Mouse (Mus musculus) hindbrain, embryonic 11.5 days (tissue): ENCODE results near the gene 4930432M17Rik. TPM values are rescaled to one million over a fixed set of nuclear protein-coding genes. Genes with fewer than 3 reads are reported as not detected.

Experiments used
- ATAC-seq: fragments of 200-750 bp; cut with Nextera tagmentation; 2 replicates; pipeline ENCODE4 v1.8.0; 2017; ENCODE audit warnings: mild to moderate bottlenecking, moderate TSS enrichment, moderate library complexity; ENCODE audit not compliant: low FRiP score
- DNase-seq: peaks from one replicate; pipeline ENCODE4 v3.0.0-alpha.2; 2015; ENCODE audit warnings: low spot score
- H3K27ac ChIP-seq: fragments of 300-500 bp; sonication (generic); 2 replicates; pipeline ENCODE4 v1.5.1; 2014; ENCODE audit warnings: mild to moderate bottlenecking, low read depth, low read length
- H3K27me3 ChIP-seq: fragments of 300-500 bp; sonication (generic); 2 replicates; pipeline ENCODE4 v1.6.1; 2014; ENCODE audit warnings: mild to moderate bottlenecking, low read length, moderate library complexity, mixed read lengths; ENCODE audit not compliant: control insufficient read depth, insufficient read depth
- H3K36me3 ChIP-seq: fragments of 300-500 bp; sonication (generic); 2 replicates; pipeline ENCODE4 v1.6.1; 2014; ENCODE audit warnings: mild to moderate bottlenecking, low read length, moderate library complexity, mixed read lengths; ENCODE audit not compliant: control insufficient read depth, insufficient read depth
- H3K4me1 ChIP-seq: fragments of 300-500 bp; sonication (generic); replicated peaks from 2 replicates; pipeline ENCODE4 v1.6.1; 2014; ENCODE audit warnings: low read length, mixed read lengths; ENCODE audit not compliant: control insufficient read depth, insufficient read depth
- H3K4me2 ChIP-seq: fragments of 300-500 bp; sonication (generic); replicated peaks from 2 replicates; pipeline ENCODE4 v1.6.1; 2014; ENCODE audit warnings: mild to moderate bottlenecking, low read depth, low read length
- H3K4me3 ChIP-seq: fragments of 300-500 bp; sonication (generic); 2 replicates; pipeline ENCODE4 v1.5.1; 2014; ENCODE audit warnings: low read depth, low read length
- H3K9ac ChIP-seq: fragments of 300-500 bp; sonication (generic); 2 replicates; pipeline ENCODE4 v1.6.1; 2014; ENCODE audit warnings: low read depth, low read length
- H3K9me3 ChIP-seq: fragments of 300-500 bp; sonication (generic); 2 replicates; pipeline ENCODE4 v1.6.1; 2016; ENCODE audit warnings: low read length; ENCODE audit not compliant: control insufficient read depth
- WGBS: fragments of 180-500 bp; shearing (Covaris S2); extraction: QIAGEN DNeasy Blood & Tissue Kit; methylation state at CpG from one replicate; pipeline ENCODE4 v1.1.7; 2014; 5-methylcytosine and 5-hydroxymethylcytosine counted together
- polyA plus RNA-seq: library from polyadenylated mRNA; unstranded; fragments of >200 nt; fragmentation: Nextera tagmentation; extraction: Ambion mirVana; gene quantifications from 2 replicates; pipeline ENCODE4 v1.2.1, GENCODE M21; 2014

The 4930432M17Rik gene
- polyA plus RNA-seq, 1 experiment from 2014 or later: not detected

DNA sequence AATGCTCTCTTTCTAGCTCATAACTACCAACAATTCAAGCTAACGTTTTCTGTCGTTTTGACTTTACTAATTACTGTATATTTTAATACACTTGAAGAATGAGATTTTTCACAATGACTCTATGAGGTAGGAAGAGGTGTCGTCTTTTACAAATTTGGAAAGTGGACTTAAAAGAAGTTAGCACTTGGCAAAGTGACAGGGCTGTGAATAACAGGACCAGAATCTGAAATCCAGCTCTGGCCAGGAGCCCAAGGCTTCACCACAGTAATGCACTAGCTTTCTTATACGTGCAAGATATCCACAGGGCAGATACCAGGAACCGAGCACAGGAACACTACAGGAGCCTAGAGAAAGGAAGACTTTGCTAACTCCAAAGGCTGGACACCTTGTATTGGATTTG is 35.5 kb downstream of the 4930432M17Rik start:
- no peak for DNase-seq
- Histone ChIP-seq H3K27me3 (no peaks in the 10 kb centered on the region), H3K27ac (no peak overlapping the region), H3K4me2 (no peak overlapping the region), H3K4me1 (peaks cover 2% of the 10 kb centered on the region), H3K36me3 (no peaks in the 10 kb centered on the region), H3K9ac (no peak overlapping the region), H3K9me3 (no peaks in the 10 kb centered on the region), H3K4me3 (no peak overlapping the region)
- 86% methylated on average over 5 of the region's 5 CpGs for WGBS
- no peak for ATAC-seq

DNA sequence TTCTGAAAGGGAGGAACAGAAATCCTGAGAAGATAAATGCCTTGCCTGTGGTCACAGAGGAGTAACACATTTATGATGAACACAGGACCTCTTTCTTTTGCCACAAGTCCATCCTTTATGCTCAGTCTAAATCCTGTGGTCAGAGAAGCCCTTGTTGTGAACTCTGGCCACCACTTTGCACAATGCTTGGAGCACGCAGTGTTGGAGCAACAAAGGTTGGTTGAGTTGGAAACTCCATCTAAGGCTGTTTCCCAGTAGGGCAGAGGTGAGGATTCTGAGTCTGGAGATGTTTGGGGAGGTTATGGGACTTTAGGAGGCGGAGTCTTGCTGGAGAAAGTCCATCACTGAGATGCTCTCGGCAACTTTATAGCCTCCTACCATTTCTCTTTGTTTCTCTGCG is 36.5 kb downstream of the 4930432M17Rik start:
- Histone ChIP-seq H3K27ac (no peak overlapping the region), H3K36me3 (no peaks in the 10 kb centered on the region), H3K9me3 (no peaks in the 10 kb centered on the region)

DNA sequence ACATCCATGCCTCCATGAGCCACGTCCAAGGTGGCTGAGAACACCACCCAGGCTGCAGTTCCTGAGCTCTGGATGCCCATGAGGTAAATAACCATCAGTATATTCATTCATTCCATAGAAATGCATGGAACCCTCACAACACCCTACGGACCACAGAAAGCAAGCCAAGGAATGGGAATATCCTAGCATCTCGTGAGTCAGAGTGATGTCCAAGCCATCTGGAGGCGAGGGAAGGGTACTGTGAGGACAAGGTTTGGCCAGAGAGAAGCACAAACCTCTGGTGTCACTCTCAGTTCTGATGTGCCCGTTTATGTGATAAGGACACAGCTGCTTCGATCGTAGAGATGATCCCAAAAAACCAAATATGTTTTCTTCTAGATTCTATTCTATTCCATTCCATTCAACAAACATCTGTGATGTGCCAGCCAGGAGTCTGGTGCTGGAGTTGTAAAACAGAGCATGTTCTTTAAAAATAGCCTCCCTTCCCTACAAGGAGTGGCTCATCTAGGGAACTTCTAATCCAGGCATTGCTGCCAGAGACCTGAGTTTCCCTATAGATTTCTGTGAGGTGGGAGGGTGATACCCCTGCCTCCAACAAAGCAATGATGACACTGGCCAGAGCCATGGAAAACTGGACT is 40.5 kb downstream of the 4930432M17Rik start:
- Histone ChIP-seq H3K36me3 (no peaks in the 10 kb centered on the region), H3K27ac (no peak overlapping the region), H3K9ac (no peak overlapping the region), H3K4me1 (no peaks in the 10 kb centered on the region), H3K27me3 (no peaks in the 10 kb centered on the region), H3K4me2 (no peak overlapping the region), H3K9me3 (no peaks in the 10 kb centered on the region), H3K4me3 (no peak overlapping the region)
- WGBS: 90% methylated on average over 7 of the region's 7 CpGs
- ATAC-seq: no peak
- no peak for DNase-seq

More for the DNA sequence above, 36.5 kb downstream of the 4930432M17Rik start:
- Histone ChIP-seq H3K4me2 (no peak overlapping the region), H3K4me3 (no peak overlapping the region), H3K9ac (no peak overlapping the region), H3K4me1 (no peaks in the 10 kb centered on the region), H3K27me3 (no peaks in the 10 kb centered on the region)
- no peak for DNase-seq
- ATAC-seq: no peak
- 85% methylated on average over 4 of the region's 4 CpGs for WGBS

DNA sequence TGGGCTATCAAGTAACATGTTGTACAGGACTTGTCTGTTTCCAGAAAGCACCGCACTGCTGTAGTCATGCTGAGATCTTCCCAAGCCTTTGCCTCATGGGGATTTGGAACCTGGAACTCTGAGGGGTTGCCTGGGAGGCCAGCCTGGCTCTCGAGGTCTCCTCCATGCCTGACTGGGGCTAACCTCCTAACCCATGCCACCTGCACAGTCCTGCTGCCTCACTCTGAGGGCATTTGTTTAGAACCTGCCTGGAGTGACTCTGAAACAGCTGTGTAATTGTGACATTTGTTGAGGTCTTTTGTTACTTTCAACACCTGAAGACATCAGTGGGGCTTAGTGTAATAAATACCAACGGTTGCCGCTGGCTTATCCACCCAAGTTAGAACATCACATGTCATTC is 41.7 kb downstream of the 4930432M17Rik start:
- Histone ChIP-seq H3K36me3 (no peaks in the 10 kb centered on the region), H3K27ac (no peak overlapping the region), H3K9me3 (no peaks in the 10 kb centered on the region), H3K4me1 (no peaks in the 10 kb centered on the region), H3K9ac (no peak overlapping the region), H3K4me2 (no peak overlapping the region), H3K4me3 (no peak overlapping the region), H3K27me3 (no peaks in the 10 kb centered on the region)
- WGBS: 72% methylated on average over 4 of the region's 4 CpGs
- ATAC-seq (no peak), DNase-seq (no peak)

DNA sequence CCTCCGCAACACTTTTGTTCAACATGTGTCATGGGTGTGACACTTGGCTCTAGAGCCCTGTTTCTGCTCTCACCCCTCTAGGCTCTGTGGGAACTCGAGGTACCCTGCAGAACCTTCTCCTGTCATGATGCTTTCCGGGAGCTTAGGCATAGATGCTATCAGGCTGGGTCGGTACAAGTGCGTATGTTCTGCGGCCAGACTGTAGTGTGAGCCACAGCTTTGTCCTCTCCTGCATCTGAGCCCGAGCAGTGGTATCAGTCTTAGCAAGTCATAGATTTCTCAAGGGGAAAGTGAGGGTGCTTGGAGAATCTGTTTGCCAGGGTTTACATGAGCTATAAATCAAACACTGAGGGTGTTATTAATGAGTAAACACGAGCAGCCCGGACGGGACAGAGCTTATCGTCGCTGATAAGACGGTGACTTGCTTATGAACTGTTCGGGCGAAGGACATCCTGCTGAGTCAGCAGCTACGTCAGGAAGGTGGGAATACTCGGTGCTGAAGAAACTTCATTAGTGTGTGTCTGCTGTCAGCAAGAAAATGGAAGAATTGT is 42.7 kb downstream of the 4930432M17Rik start:
- no peak overlapping the region for H3K27ac ChIP-seq
- DNase-seq (no peak), ATAC-seq (no peak)
- H3K9ac ChIP-seq: no peak overlapping the region
- H3K9me3 ChIP-seq: no peaks in the 10 kb centered on the region
- no peak overlapping the region for H3K4me3 ChIP-seq
- no peaks in the 10 kb centered on the region for H3K36me3 ChIP-seq
- 81% methylated on average over 17 of the region's 17 CpGs for WGBS
- H3K27me3 ChIP-seq: no peaks in the 10 kb centered on the region
- no peaks in the 10 kb centered on the region for H3K4me1 ChIP-seq
- no peak overlapping the region for H3K4me2 ChIP-seq

DNA sequence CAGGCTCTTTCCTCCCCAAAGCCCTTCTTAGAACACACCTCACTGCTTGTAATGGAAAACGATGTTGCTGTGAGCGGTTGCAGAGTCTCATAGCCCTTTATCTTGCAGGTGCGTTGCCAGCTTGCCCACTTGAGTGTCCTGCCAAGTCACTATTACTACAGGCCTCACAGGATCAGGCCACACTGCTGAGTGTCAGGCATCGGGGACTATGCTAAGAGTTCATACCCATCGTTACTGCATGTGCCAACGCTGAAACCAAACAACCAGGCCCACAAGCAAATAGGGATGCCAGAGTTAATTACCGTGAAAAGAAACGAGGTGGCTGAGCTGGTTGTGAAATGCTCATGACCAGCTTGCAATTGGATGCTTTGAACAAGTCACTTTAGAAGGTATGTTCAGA is 43.3 kb downstream of the 4930432M17Rik start:
- no peaks in the 10 kb centered on the region for H3K27me3 ChIP-seq
- DNase-seq (no peak), ATAC-seq (no peak)
- H3K4me1 ChIP-seq: no peaks in the 10 kb centered on the region
- no peaks in the 10 kb centered on the region for H3K36me3 ChIP-seq
- no peak overlapping the region for H3K27ac ChIP-seq
- no peak overlapping the region for H3K9ac ChIP-seq
- WGBS: 82% methylated on average over 8 of the region's 8 CpGs
- H3K4me2 ChIP-seq: no peak overlapping the region
- no peak overlapping the region for H3K4me3 ChIP-seq
- H3K9me3 ChIP-seq: no peaks in the 10 kb centered on the region

DNA sequence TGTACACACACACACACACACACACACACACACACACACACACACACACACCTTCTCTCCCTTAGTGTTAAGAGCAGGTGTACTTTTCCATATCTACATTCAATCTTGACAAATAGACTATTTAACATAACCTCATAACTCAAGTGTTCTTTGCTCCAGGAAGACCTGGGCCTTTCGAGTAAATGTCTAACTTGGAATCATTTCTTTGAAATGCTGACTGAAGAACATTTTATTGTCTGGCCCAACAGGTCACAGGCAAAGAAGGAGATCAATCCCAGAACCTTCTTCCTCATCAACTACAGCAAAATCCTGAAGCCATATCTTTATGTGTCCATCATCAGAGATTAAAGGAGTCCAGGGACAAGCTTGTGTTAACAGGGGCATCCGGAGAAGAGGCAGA is 43.9 kb downstream of the 4930432M17Rik start:
- no peak overlapping the region for H3K27ac ChIP-seq
- H3K4me1 ChIP-seq: no peaks in the 10 kb centered on the region
- H3K9ac ChIP-seq: no peak overlapping the region
- no peaks in the 10 kb centered on the region for H3K27me3 ChIP-seq
- no peak overlapping the region for H3K4me2 ChIP-seq
- no peak for ATAC-seq
- 91% methylated on average over 2 of the region's 2 CpGs for WGBS
- H3K36me3 ChIP-seq: no peaks in the 10 kb centered on the region
- H3K4me3 ChIP-seq: no peak overlapping the region
- H3K9me3 ChIP-seq: no peaks in the 10 kb centered on the region
- DNase-seq: no peak

DNA sequence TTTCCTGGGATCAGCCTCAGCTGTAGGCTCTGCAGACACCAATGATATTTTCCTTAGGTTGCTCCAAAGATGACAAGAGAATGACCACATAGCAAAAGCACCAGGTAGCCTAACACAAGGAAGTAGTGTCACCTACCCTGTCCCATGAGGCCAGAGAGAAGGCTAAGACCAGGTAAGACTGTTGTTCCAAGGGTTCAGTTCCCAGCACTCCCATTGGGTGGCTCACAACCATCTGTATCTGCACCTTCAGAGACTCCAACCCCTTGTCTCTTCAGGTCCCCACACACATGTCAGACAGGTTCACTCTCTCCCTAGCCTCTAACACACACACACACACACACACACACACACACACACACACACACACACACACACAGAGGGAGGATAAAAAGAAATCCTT is 44.8 kb downstream of the 4930432M17Rik start:
- ATAC-seq (no peak), DNase-seq (no peak)
- Histone ChIP-seq H3K4me2 (no peak overlapping the region), H3K4me1 (no peaks in the 10 kb centered on the region), H3K9me3 (no peaks in the 10 kb centered on the region), H3K27me3 (no peaks in the 10 kb centered on the region), H3K4me3 (no peak overlapping the region), H3K9ac (no peak overlapping the region), H3K36me3 (no peaks in the 10 kb centered on the region), H3K27ac (no peak overlapping the region)

DNA sequence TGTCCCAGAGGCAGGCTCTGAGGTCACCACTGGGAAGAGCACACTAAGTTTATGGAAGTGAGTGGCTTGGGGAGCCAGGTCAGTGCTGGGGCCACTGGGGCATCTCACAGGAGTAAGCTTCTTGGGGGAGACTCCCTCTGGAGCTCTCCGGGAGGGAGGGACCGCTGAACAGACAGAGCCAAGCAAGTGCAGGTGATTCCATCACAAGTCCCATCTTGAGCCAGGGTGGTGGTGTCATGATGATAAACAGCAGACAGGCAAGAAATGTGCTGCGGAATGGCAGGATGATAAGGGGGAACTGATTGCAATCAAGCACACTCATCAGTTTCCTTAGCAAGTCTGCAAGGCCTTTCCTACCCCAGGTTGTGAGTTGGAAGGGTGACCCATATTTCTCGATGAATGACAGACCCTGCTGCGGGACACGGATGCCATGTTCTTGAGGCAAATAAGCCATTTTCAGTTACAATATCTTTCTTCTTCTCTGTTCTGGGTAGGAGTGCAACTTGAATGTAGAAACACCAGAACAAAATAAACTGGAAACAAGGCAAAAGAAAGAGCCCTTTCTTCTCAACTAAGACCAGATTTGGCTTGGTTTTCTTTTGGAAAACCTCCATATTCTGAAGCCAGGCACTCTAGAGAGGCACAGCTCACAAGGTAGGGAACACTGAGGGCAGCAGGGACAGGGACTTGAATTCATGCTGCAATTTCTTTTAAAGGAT is 45.3 kb downstream of the 4930432M17Rik start:
- H3K27me3 ChIP-seq: no peaks in the 10 kb centered on the region
- H3K9ac ChIP-seq: no peak overlapping the region
- H3K4me2 ChIP-seq: no peak overlapping the region
- ATAC-seq (no peak), DNase-seq (no peak)
- WGBS: 88% methylated on average over 6 of the region's 6 CpGs
- H3K36me3 ChIP-seq: no peaks in the 10 kb centered on the region
- no peaks in the 10 kb centered on the region for H3K4me1 ChIP-seq
- no peak overlapping the region for H3K27ac ChIP-seq
- H3K4me3 ChIP-seq: no peak overlapping the region
- no peaks in the 10 kb centered on the region for H3K9me3 ChIP-seq
